ENCODE assay signal across 7 mouse cellular contexts in genomic region chr2:26932473-26933303, GRCm38 (mm10). TPM values are rescaled to one million over a fixed set of nuclear protein-coding genes. Genes with fewer than 3 reads are reported as not detected.
DNase-seq lines count a peak whose midpoint lies in the region; ATAC-seq and TF ChIP-seq lines count a peak whose summit lies in the region.

No protein-coding gene starts in this region.

- ATAC-seq in heart, postnatal 0 days (ENCODE audit: insufficient read depth, low read depth): no peak
- ATAC-seq in limb, embryonic 12.5 days (ENCODE audit: insufficient number of reproducible peaks, insufficient read depth, low FRiP score, low TSS enrichment, low read depth): no peak

- H3K4me3 ChIP-seq in heart, postnatal 0 days (ENCODE audit: low read depth, low read length): peak overlapping the region; percentile 90
- peak overlapping the region; percentile 98 for H3K4me3 ChIP-seq in limb, embryonic 12.5 days (replicated peaks)
- H3K4me3 ChIP-seq in myocyte: peak overlapping the region; percentile 77

- H3K4me1 ChIP-seq in heart, postnatal 0 days (ENCODE audit: control insufficient read depth, insufficient read depth): peaks cover 25% of the 10 kb centered on the region
- peaks cover 21% of the 10 kb centered on the region for H3K4me1 ChIP-seq in limb, embryonic 12.5 days (replicated peaks)

- no peak for TF ChIP-seq POLR2A in myocyte (IDR thresholded peaks at IDR 0.05; ENCODE audit: insufficient read length, low read depth)

- TF ChIP-seq EP300 in heart, postnatal 0 days (IDR thresholded peaks at IDR 0.05; ENCODE audit: low read depth): no peak

- H3K27me3 ChIP-seq in heart, postnatal 0 days (ENCODE audit: control insufficient read depth, insufficient read depth, low read length): no peaks in the 10 kb centered on the region
- no peaks in the 10 kb centered on the region for H3K27me3 ChIP-seq in limb, embryonic 12.5 days
- no peaks in the 10 kb centered on the region for H3K27me3 ChIP-seq in myocyte (ENCODE audit: control insufficient read depth, insufficient read depth, insufficient read length)

- H3K79me2 ChIP-seq in myocyte (ENCODE audit: control insufficient read depth, insufficient read depth): peaks cover 48% of the 10 kb centered on the region

- peak overlapping the region; percentile 98 for H3K9ac ChIP-seq in heart, postnatal 0 days (replicated peaks; ENCODE audit: low read depth, low read length)
- H3K9ac ChIP-seq in limb, embryonic 12.5 days (replicated peaks): peak overlapping the region; percentile 97

- peak overlapping the region; percentile 79 for H3K4me2 ChIP-seq in heart, postnatal 0 days (ENCODE audit: low read depth, low read length)
- peak overlapping the region; percentile 79 for H3K4me2 ChIP-seq in limb, embryonic 12.5 days
- H3K4me2 ChIP-seq in myocyte (ENCODE audit: low read depth): peak overlapping the region; percentile 84

- no peak for TF ChIP-seq CTCF in heart, postnatal 0 days (IDR thresholded peaks at IDR 0.05; ENCODE audit: low read depth)

- no peaks in the 10 kb centered on the region for H3K9me3 ChIP-seq in heart, postnatal 0 days (replicated peaks; ENCODE audit: control insufficient read depth, low read length)
- H3K9me3 ChIP-seq in limb, embryonic 12.5 days: no peaks in the 10 kb centered on the region

- H3K27ac ChIP-seq in heart, postnatal 0 days (ENCODE audit: low read depth): peak overlapping the region; percentile 94
- H3K27ac ChIP-seq in limb, embryonic 12.5 days: peak overlapping the region; percentile 93

- peak overlapping the region; percentile 95 for H3ac ChIP-seq in myocyte (ENCODE audit: control insufficient read depth, insufficient read length)

- under 1% methylated on average over 46 of the region's 49 CpGs for WGBS in heart, postnatal 0 days
- 2% methylated on average over 48 of the region's 49 CpGs for WGBS in limb, embryonic 12.5 days

- H3K36me3 ChIP-seq in heart, postnatal 0 days (replicated peaks; ENCODE audit: control insufficient read depth, insufficient read depth, low read length): peaks cover 9% of the 10 kb centered on the region
- peaks cover 42% of the 10 kb centered on the region for H3K36me3 ChIP-seq in limb, embryonic 12.5 days
- peaks cover 7% of the 10 kb centered on the region for H3K36me3 ChIP-seq in myocyte (ENCODE audit: control insufficient read depth, insufficient read depth)

- peak; percentile 61 for DNase-seq in 3134 (ENCODE audit: extremely low read depth, insufficient read length, low spot score)
- DNase-seq in B cell, adult 2 months: peak; percentile 40 to 42
- DNase-seq in cerebellum, adult 9-11 months: peak; percentile 72
- DNase-seq in heart, postnatal 0 days (ENCODE audit: low spot score): no peak
- DNase-seq in frontal cortex, adult 2 months (ENCODE audit: extremely low spot score in 1 of 2, low spot score in 1 of 2): no peak

TF ChIP-seq in myocyte, 11 proteins besides CTCF, POLR2A, EP300 and RAD21:
- TF ChIP-seq TCF12 (IDR thresholded peaks at IDR 0.05; ENCODE audit: insufficient read depth, poor library complexity, severe bottlenecking) (no peak), SRF (IDR thresholded peaks at IDR 0.05; ENCODE audit: control insufficient read depth, insufficient read length, low read depth) (no peak), E2F4 (IDR thresholded peaks at IDR 0.05; ENCODE audit: insufficient read depth) (no peak), TCF3 (IDR thresholded peaks at IDR 0.05; ENCODE audit: insufficient read length, low read depth) (no peak), POLR2AphosphoS2 (IDR thresholded peaks at IDR 0.05; ENCODE audit: insufficient read length, low read depth) (no peak), REST (IDR thresholded peaks at IDR 0.05; ENCODE audit: insufficient read depth, insufficient read length) (no peak)

RNA-seq across cellular contexts. Expression of gene Surf4, which starts 1.0 kb away (rescaled TPM):
- total RNA-seq in heart, postnatal 0 days (2014; rRNA removed; ENCODE audit: low replicate concordance): 186 and 189 TPM in 2 replicates
- 131 and 132 TPM in 2 replicates for polyA plus RNA-seq in heart, postnatal 0 days (2015; fragmentation: Nextera tagmentation; extraction: Ambion mirVana)
- polyA plus RNA-seq in limb, embryonic 12.5 days (2016; fragmentation: Nextera tagmentation; extraction: Ambion mirVana): 187 and 188 TPM in 2 replicates
- 173 TPM for polyA plus RNA-seq in myocyte (2012; fragmentation: generic; extraction: Trizol)
- polyA plus RNA-seq in frontal cortex, adult 2 months (2012; rRNA removed): 55.7 and 60.3 TPM in 2 replicates

RNA-seq across cellular contexts. Expression of gene Stkld1, which starts 1.2 kb away (rescaled TPM):
- total RNA-seq in heart, postnatal 0 days (2014; rRNA removed; ENCODE audit: low replicate concordance): not detected in 2 replicates
- polyA plus RNA-seq in heart, postnatal 0 days (2015; fragmentation: Nextera tagmentation; extraction: Ambion mirVana): 0.19 and 0.25 TPM in 2 replicates
- polyA plus RNA-seq in limb, embryonic 12.5 days (2016; fragmentation: Nextera tagmentation; extraction: Ambion mirVana): 0.13 TPM in 1 of 2 replicates, not detected in the other
- 0.02 TPM for polyA plus RNA-seq in myocyte (2012; fragmentation: generic; extraction: Trizol)
- 0.29 and 0.32 TPM in 2 replicates for polyA plus RNA-seq in frontal cortex, adult 2 months (2012; rRNA removed)

RNA-seq across cellular contexts. Expression of gene Surf1, which starts 16.4 kb away (rescaled TPM):
- 32.9 and 42.7 TPM in 2 replicates for total RNA-seq in heart, postnatal 0 days (2014; rRNA removed; ENCODE audit: low replicate concordance)
- polyA plus RNA-seq in heart, postnatal 0 days (2015; fragmentation: Nextera tagmentation; extraction: Ambion mirVana): 41.4 and 44.3 TPM in 2 replicates
- 53.7 and 54.2 TPM in 2 replicates for polyA plus RNA-seq in limb, embryonic 12.5 days (2016; fragmentation: Nextera tagmentation; extraction: Ambion mirVana)
- polyA plus RNA-seq in myocyte (2012; fragmentation: generic; extraction: Trizol): 53.8 TPM
- 128 and 129 TPM in 2 replicates for polyA plus RNA-seq in frontal cortex, adult 2 months (2012; rRNA removed)

RNA-seq across cellular contexts. Expression of gene Surf2, which starts 16.5 kb away (rescaled TPM):
- 5.4 and 9.7 TPM in 2 replicates for total RNA-seq in heart, postnatal 0 days (2014; rRNA removed; ENCODE audit: low replicate concordance)
- polyA plus RNA-seq in heart, postnatal 0 days (2015; fragmentation: Nextera tagmentation; extraction: Ambion mirVana): 26.8 and 29.0 TPM in 2 replicates
- 45.5 and 48.3 TPM in 2 replicates for polyA plus RNA-seq in limb, embryonic 12.5 days (2016; fragmentation: Nextera tagmentation; extraction: Ambion mirVana)
- 34.9 TPM for polyA plus RNA-seq in myocyte (2012; fragmentation: generic; extraction: Trizol)
- polyA plus RNA-seq in frontal cortex, adult 2 months (2012; rRNA removed): 54.6 and 58.2 TPM in 2 replicates

RNA-seq across cellular contexts. Expression of gene Rpl7a, which starts 22.1 kb away (rescaled TPM):
- 1,073 and 1,113 TPM in 2 replicates for total RNA-seq in heart, postnatal 0 days (2014; rRNA removed; ENCODE audit: low replicate concordance)
- 340 and 347 TPM in 2 replicates for polyA plus RNA-seq in heart, postnatal 0 days (2015; fragmentation: Nextera tagmentation; extraction: Ambion mirVana)
- 600 and 634 TPM in 2 replicates for polyA plus RNA-seq in limb, embryonic 12.5 days (2016; fragmentation: Nextera tagmentation; extraction: Ambion mirVana)
- 2,027 TPM for polyA plus RNA-seq in myocyte (2012; fragmentation: generic; extraction: Trizol)
- polyA plus RNA-seq in frontal cortex, adult 2 months (2012; rRNA removed): 705 and 741 TPM in 2 replicates

Comparison
In these comparisons a context has a peak if more than half of its experiments do, and no peak if none do; other contexts are left out.
1. DNase-seq: peak in 3134 (single experiment), B cell, adult 2 months (2 of 2) and cerebellum, adult 9-11 months (single experiment); none in heart, postnatal 0 days (single experiment) and frontal cortex, adult 2 months (0 of 2).
2. Peak in every context shown above with its lines, with median percentiles within 50 percentile points of each other: H3K4me2 ChIP-seq and H3K4me3 ChIP-seq.